Mouse (Mus musculus) C2C12 (cell line): ENCODE measurements around the gene Rilp. TPM values are rescaled to one million over a fixed set of nuclear protein-coding genes. Genes with fewer than 3 reads are reported as not detected.

Source experiments
- H3K27me3 ChIP-seq: one replicate; pipeline ENCODE4 v1.6.1; 2011; ENCODE audit not compliant: control insufficient read depth, insufficient read depth, insufficient read length
- H3K36me3 ChIP-seq: one replicate; pipeline ENCODE4 v1.6.1; 2011; ENCODE audit not compliant: control insufficient read depth, insufficient read depth
- H3K4me3 ChIP-seq: one replicate; pipeline ENCODE4 v1.5.1; 2011; ENCODE audit warnings: mild to moderate bottlenecking, control low read depth; ENCODE audit not compliant: poor library complexity, insufficient read depth, severe bottlenecking
- H3K79me2 ChIP-seq: one replicate; pipeline ENCODE4 v1.6.1; 2011; ENCODE audit not compliant: control insufficient read depth, insufficient read depth
- H3K79me3 ChIP-seq: one replicate; pipeline ENCODE4 v1.6.1; 2011; ENCODE audit warnings: low read depth, control low read depth
- H3ac ChIP-seq: one replicate; pipeline ENCODE3; 2011; ENCODE audit warnings: low read depth; ENCODE audit not compliant: control insufficient read depth, insufficient read length
- CEBPB ChIP-seq: IDR thresholded peaks from one replicate; pipeline ENCODE4 v1.6.1; 2011; ENCODE audit warnings: low read depth, mild to moderate bottlenecking, control low read depth, moderate library complexity
- CTCF ChIP-seq: IDR thresholded peaks from one replicate; pipeline ENCODE4 v1.5.1; 2011; ENCODE audit not compliant: control insufficient read depth, insufficient read depth, insufficient read length
- FOSL1 ChIP-seq: IDR thresholded peaks from one replicate; pipeline ENCODE4 v1.8.0; 2011; ENCODE audit warnings: mild to moderate bottlenecking, low read length; ENCODE audit not compliant: poor library complexity, insufficient read depth, severe bottlenecking
- MAX ChIP-seq: IDR thresholded peaks from one replicate; pipeline ENCODE4 v1.6.1; 2011; ENCODE audit warnings: mild to moderate bottlenecking, control low read depth
- MYOD1 ChIP-seq: IDR thresholded peaks from one replicate; pipeline ENCODE4 v1.6.1; 2011; ENCODE audit warnings: low read depth; ENCODE audit not compliant: control insufficient read depth, insufficient read length
- MYOG ChIP-seq: IDR thresholded peaks from one replicate; pipeline ENCODE4 v1.6.1; 2011; ENCODE audit not compliant: control insufficient read depth, insufficient read length; ENCODE audit errors: extremely low read depth
- USF1 ChIP-seq: IDR thresholded peaks from one replicate; pipeline ENCODE4 v1.6.1; 2011; ENCODE audit warnings: low read depth, mild to moderate bottlenecking, control low read depth, moderate library complexity
- polyA plus RNA-seq: library from polyadenylated mRNA; unstranded; fragments of >200 nt; fragmentation: generic; extraction: Trizol; gene quantifications from one replicate; pipeline ENCODE4 v1.2.1, GENCODE M21; 2012; ENCODE audit warnings: missing spikeins

Gene Rilp
- polyA plus RNA-seq, 1 experiment, result 3.2 TPM

DNA sequence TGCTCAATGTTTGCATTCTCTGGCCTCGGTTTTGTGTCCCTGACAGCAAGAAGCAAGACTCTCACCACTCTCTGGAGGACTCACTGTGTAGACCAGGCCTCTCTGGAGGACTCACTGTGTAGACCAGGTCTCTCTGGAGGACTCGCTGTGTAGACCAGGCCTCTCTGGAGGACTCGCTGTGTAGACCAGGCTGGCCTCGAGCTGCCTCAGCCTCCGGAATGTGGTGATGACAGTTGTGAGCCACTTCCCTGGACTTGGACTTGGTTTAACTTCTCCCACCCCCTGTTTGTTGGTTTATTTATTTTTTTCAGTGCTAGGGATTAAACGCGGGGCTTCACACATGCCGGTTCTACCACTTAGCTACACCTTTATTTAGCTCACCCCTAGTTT is 27.1 kb downstream of the Rilp start:
- no peak overlapping the region for H3ac ChIP-seq
- H3K27me3 ChIP-seq, result no peaks in the 10 kb centered on the region
- H3K79me2 ChIP-seq, result no peaks in the 10 kb centered on the region
- TF ChIP-seq MAX (no peak), FOSL1 (no peak), MYOD1 (no peak)
- no peaks in the 10 kb centered on the region for H3K36me3 ChIP-seq
- H3K79me3 ChIP-seq, result no peaks in the 10 kb centered on the region
- no peak overlapping the region for H3K4me3 ChIP-seq

- Histone ChIP-seq H3K36me3 (no peaks in the 10 kb centered on the region), H3K79me2 (no peaks in the 10 kb centered on the region), H3K79me3 (no peaks in the 10 kb centered on the region), H3K27me3 (no peaks in the 10 kb centered on the region), H3ac (no peak overlapping the region), H3K4me3 (no peak overlapping the region)
- TF ChIP-seq CEBPB, result no peak
- no peak for TF ChIP-seq FOSL1
- no peak for TF ChIP-seq MYOD1
- TF ChIP-seq MAX, result no peak
- no peak for TF ChIP-seq MYOG
- TF ChIP-seq CTCF, result no peak
- TF ChIP-seq USF1, result no peak
Measured at GRCm38 (mm10) chr11:75537491-75538183, 27.7 kb downstream of the Rilp start.

DNA sequence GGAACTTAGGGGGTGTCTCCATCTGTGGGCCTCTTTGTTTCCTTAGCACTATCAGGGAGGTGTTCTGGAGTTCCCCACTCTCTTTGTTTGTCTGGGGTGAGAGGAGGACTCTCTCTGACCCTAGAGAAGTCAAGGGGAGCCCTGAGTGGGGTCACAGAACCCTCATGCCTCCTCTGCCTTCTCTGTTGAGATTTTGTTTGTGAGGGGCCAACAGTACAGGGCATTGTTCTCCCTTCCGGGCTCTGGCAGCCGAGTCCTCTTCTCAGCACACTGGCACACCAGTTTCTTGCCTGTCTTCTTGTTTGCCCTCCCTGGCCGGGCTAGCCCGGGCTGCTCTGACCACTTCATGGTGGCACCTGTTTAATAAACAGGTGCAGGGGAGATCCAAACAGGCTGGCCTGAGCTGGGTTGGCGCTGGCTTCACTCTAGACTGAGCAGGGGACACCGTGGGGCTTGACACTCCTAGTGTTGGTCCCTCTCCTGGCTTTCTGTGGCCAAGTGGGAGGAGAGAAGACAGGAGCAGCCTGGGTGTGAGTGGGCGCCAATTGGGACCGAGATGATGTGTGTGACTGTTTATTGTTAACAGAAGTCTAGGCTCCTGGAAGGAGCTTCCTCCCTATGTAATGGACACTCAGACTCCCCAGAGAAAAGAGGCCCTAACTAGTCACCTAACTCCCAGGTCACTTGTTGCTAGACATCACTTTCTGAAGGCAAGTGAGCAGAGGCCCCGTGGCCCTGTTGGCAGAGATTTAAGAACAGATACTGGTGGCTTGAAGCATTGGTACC is 28.5 kb downstream of the Rilp start:
- H3K27me3 ChIP-seq, result no peaks in the 10 kb centered on the region
- H3K36me3 ChIP-seq, result no peaks in the 10 kb centered on the region
- H3K79me3 ChIP-seq, result no peaks in the 10 kb centered on the region
- H3K4me3 ChIP-seq, result no peak overlapping the region
- H3ac ChIP-seq, result no peak overlapping the region
- no peaks in the 10 kb centered on the region for H3K79me2 ChIP-seq
- TF ChIP-seq MYOG (no peak), CEBPB (no peak), CTCF (no peak), MAX (no peak), MYOD1 (no peak), FOSL1 (no peak), USF1 (no peak)

DNA sequence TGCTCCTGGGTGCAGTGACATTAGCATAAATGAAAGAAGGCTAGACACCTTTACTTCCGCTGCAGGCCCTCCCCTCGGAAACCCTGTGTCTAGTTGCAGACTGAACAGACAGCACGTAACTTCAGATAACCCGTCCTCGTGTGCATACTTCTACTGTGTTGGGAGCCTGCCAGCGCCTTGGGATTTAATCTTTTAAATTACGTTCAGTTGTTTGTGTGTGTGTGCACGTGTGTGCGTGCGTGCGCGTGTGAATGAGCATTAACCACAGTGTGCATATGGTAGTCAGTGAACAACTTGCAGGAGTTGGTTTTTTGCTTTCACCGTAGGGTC is 29.0 kb downstream of the Rilp start:
- H3K79me2 ChIP-seq, result no peaks in the 10 kb centered on the region
- H3K36me3 ChIP-seq, result no peaks in the 10 kb centered on the region
- no peak for TF ChIP-seq USF1
- no peak for TF ChIP-seq CEBPB
- no peak for TF ChIP-seq CTCF
- TF ChIP-seq FOSL1, result no peak
- no peak for TF ChIP-seq MAX
- no peak for TF ChIP-seq MYOD1
- TF ChIP-seq MYOG, result no peak
- no peaks in the 10 kb centered on the region for H3K79me3 ChIP-seq
- H3K4me3 ChIP-seq, result no peak overlapping the region
- H3ac ChIP-seq, result no peak overlapping the region
- no peaks in the 10 kb centered on the region for H3K27me3 ChIP-seq

- H3K36me3 ChIP-seq, result no peaks in the 10 kb centered on the region
- no peaks in the 10 kb centered on the region for H3K79me2 ChIP-seq
- no peaks in the 10 kb centered on the region for H3K27me3 ChIP-seq
- TF ChIP-seq MAX (no peak), USF1 (no peak), FOSL1 (no peak), MYOG (no peak), CTCF (no peak), CEBPB (no peak), MYOD1 (no peak)
- H3ac ChIP-seq, result no peak overlapping the region
- no peak overlapping the region for H3K4me3 ChIP-seq
- H3K79me3 ChIP-seq, result no peaks in the 10 kb centered on the region
Measured at GRCm38 (mm10) chr11:75540209-75540608, 30.3 kb downstream of the Rilp start.
